ENCODE assay signal across 8 mouse cellular contexts in genomic region chr2:165486881-165487535, GRCm38 (mm10). TPM values are rescaled to one million over a fixed set of nuclear protein-coding genes. Genes with fewer than 3 reads are reported as not detected.
DNase-seq lines count a peak whose midpoint lies in the region; ATAC-seq and TF ChIP-seq lines count a peak whose summit lies in the region.

No protein-coding gene starts in this region.

- peak; percentile 79 for DNase-seq in NIH3T3 (ENCODE audit: low read depth)
- DNase-seq in lung, adult 18-20 months, result peak; percentile 33 to 39
- peak; percentile 39 for DNase-seq in yolk sac, embryonic 10.5 days (ENCODE audit: low spot score)

- no peak overlapping the region for H3ac ChIP-seq in C2C12 (ENCODE audit: control insufficient read depth, insufficient read length, low read depth)

- 22% methylated on average over 8 of the region's 8 CpGs for WGBS in heart, embryonic 14.5 days
- 27% methylated on average over 8 of the region's 8 CpGs for WGBS in kidney, embryonic 16.5 days

- 0 out of 2 replicates have a peak, but pooled peaks have one; percentile 7 for ATAC-seq in heart, embryonic 14.5 days (ENCODE audit: insufficient number of reproducible peaks, insufficient read depth, low FRiP score, low read depth)
- peak; percentile 37; the same call in 1 of the 2 replicates for ATAC-seq in kidney, embryonic 16.5 days (ENCODE audit: low FRiP score, low TSS enrichment)
- ATAC-seq in neutrophil, adult 5-6 weeks (ENCODE audit: extremely low read depth, insufficient number of reproducible peaks, low FRiP score, poor library complexity, severe bottlenecking), result peak; percentile 30; the same call in 1 of the 2 replicates

- no peaks in the 10 kb centered on the region for H3K9me3 ChIP-seq in heart, embryonic 14.5 days (ENCODE audit: control insufficient read depth, low read length)
- H3K9me3 ChIP-seq in kidney, embryonic 16.5 days (ENCODE audit: low read length), result no peaks in the 10 kb centered on the region

- no peak overlapping the region for H3K27ac ChIP-seq in cortical plate, adult 2 months (ENCODE audit: insufficient read depth, low read length)
- 0 out of 4 replicates have a peak overlapping the region, but pooled peaks of 1 of the 2 experiments have one; percentile 19 for H3K27ac ChIP-seq in heart, embryonic 14.5 days (replicated peaks in 1 of 2; ENCODE audit: control insufficient read depth in 1 of 2, insufficient read depth in 1 of 2, low read depth in 2 of 2, low read length in 2 of 2)
- H3K27ac ChIP-seq in kidney, embryonic 16.5 days (ENCODE audit: low read length), result no peak overlapping the region

- H3K27me3 ChIP-seq in C2C12 (ENCODE audit: control insufficient read depth, insufficient read depth, insufficient read length), result peaks cover 6% of the 10 kb centered on the region
- H3K27me3 ChIP-seq in heart, embryonic 14.5 days (ENCODE audit: control insufficient read depth, insufficient read depth, low read length), result no peaks in the 10 kb centered on the region
- H3K27me3 ChIP-seq in kidney, embryonic 16.5 days (ENCODE audit: insufficient read depth, low read length), result no peaks in the 10 kb centered on the region

- peak; percentile 82 for TF ChIP-seq CTCF in C2C12 (IDR thresholded peaks at IDR 0.05; ENCODE audit: control insufficient read depth, insufficient read depth, insufficient read length)
- TF ChIP-seq CTCF in cortical plate, adult 2 months (IDR thresholded peaks at IDR 0.05; ENCODE audit: extremely low read depth, insufficient read depth, low read length), result peak; percentile 97

- peaks cover 15% of the 10 kb centered on the region for H3K36me3 ChIP-seq in C2C12 (ENCODE audit: control insufficient read depth, insufficient read depth)
- H3K36me3 ChIP-seq in heart, embryonic 14.5 days (ENCODE audit: control insufficient read depth, insufficient read depth, low read length), result peaks cover 28% of the 10 kb centered on the region
- H3K36me3 ChIP-seq in kidney, embryonic 16.5 days (ENCODE audit: insufficient read depth, low read length), result peaks cover 20% of the 10 kb centered on the region

- H3K79me2 ChIP-seq in C2C12 (ENCODE audit: control insufficient read depth, insufficient read depth), result peaks cover 4% of the 10 kb centered on the region

- H3K4me2 ChIP-seq in heart, embryonic 14.5 days (ENCODE audit: low read length), result no peak overlapping the region
- H3K4me2 ChIP-seq in kidney, embryonic 16.5 days (replicated peaks; ENCODE audit: low read depth, low read length), result no peak overlapping the region

- TF ChIP-seq POLR2A in cortical plate, adult 2 months (IDR thresholded peaks at IDR 0.05; ENCODE audit: extremely low read depth, insufficient read depth, low read length), result peak; percentile 27; the same call in 1 of the 2 replicates

- 0 out of 2 replicates have a peak, but pooled peaks cover 2% of the 10 kb centered on the region for H3K4me1 ChIP-seq in cortical plate, adult 2 months (ENCODE audit: control insufficient read depth, insufficient read depth, low read length)
- peaks cover 3% of the 10 kb centered on the region in 2 experiments; a peak in 2 of 4 replicates for H3K4me1 ChIP-seq in heart, embryonic 14.5 days (ENCODE audit: control insufficient read depth in 2 of 2, insufficient read depth in 2 of 2, low read length in 2 of 2)
- H3K4me1 ChIP-seq in kidney, embryonic 16.5 days (ENCODE audit: insufficient read depth, low read length), result peaks cover 2% of the 10 kb centered on the region; the same call in 1 of the 2 replicates

- no peak overlapping the region for H3K4me3 ChIP-seq in C2C12 (ENCODE audit: insufficient read depth, poor library complexity, severe bottlenecking)
- H3K4me3 ChIP-seq in cortical plate, adult 2 months (ENCODE audit: insufficient read depth, low read length), result no peak overlapping the region
- no peak overlapping the region for H3K4me3 ChIP-seq in heart, embryonic 14.5 days (ENCODE audit: control insufficient read depth in 1 of 2, insufficient read depth in 1 of 2, low read depth in 1 of 2, low read length in 2 of 2)
- H3K4me3 ChIP-seq in kidney, embryonic 16.5 days (ENCODE audit: low read length), result no peak overlapping the region

- H3K79me3 ChIP-seq in C2C12 (ENCODE audit: low read depth), result peaks cover under 1% of the 10 kb centered on the region

- no peak overlapping the region for H3K9ac ChIP-seq in heart, embryonic 14.5 days (ENCODE audit: low read length)
- no peak overlapping the region for H3K9ac ChIP-seq in kidney, embryonic 16.5 days (replicated peaks; ENCODE audit: low read length)

TF ChIP-seq in C2C12, 6 proteins besides CTCF, POLR2A, EP300 and RAD21:
- no peak for TF ChIP-seq FOSL1 (IDR thresholded peaks at IDR 0.05; ENCODE audit: insufficient read depth, low read length, poor library complexity, severe bottlenecking)
- TF ChIP-seq MYOG (IDR thresholded peaks at IDR 0.05; ENCODE audit: control insufficient read depth, extremely low read depth, insufficient read length), result no peak
- no peak for TF ChIP-seq MYOD1 (IDR thresholded peaks at IDR 0.05; ENCODE audit: control insufficient read depth, insufficient read length, low read depth)
- no peak for TF ChIP-seq MAX (IDR thresholded peaks at IDR 0.05)
- no peak for TF ChIP-seq USF1 (IDR thresholded peaks at IDR 0.05; ENCODE audit: low read depth)
- TF ChIP-seq CEBPB (IDR thresholded peaks at IDR 0.05; ENCODE audit: low read depth), result no peak

RNA-seq across cellular contexts. Expression of gene Trp53rka, which starts 6.1 kb away (rescaled TPM):
- 21.8 TPM for polyA plus RNA-seq in C2C12 (2012; fragmentation: generic; extraction: Trizol)
- polyA plus RNA-seq in cortical plate, adult 2 months (2012; rRNA removed), result 25.2 and 26.5 TPM in 2 replicates
- polyA plus RNA-seq in heart, embryonic 14.5 days (2014; fragmentation: Nextera tagmentation; extraction: Ambion mirVana), result 21.4 and 22.7 TPM in 2 replicates
- polyA plus RNA-seq in kidney, embryonic 16.5 days (2015; fragmentation: Nextera tagmentation; extraction: Ambion mirVana), result 37.7 and 38.9 TPM in 2 replicates
- total RNA-seq in neutrophil, adult 5-6 weeks (2017), result 8.6 and 10.4 TPM in 2 replicates

RNA-seq across cellular contexts. Expression of gene Slc13a3, which starts 14.0 kb away (rescaled TPM):
- not detected for polyA plus RNA-seq in C2C12 (2012; fragmentation: generic; extraction: Trizol)
- 14.0 and 16.0 TPM in 2 replicates for polyA plus RNA-seq in cortical plate, adult 2 months (2012; rRNA removed)
- 0.11 and 0.26 TPM in 2 replicates for polyA plus RNA-seq in heart, embryonic 14.5 days (2014; fragmentation: Nextera tagmentation; extraction: Ambion mirVana)
- 4.3 and 4.5 TPM in 2 replicates for polyA plus RNA-seq in kidney, embryonic 16.5 days (2015; fragmentation: Nextera tagmentation; extraction: Ambion mirVana)
- total RNA-seq in neutrophil, adult 5-6 weeks (2017), result not detected in 2 replicates

RNA-seq across cellular contexts. Expression of gene Slc2a10, which starts 16.6 kb away (rescaled TPM):
- polyA plus RNA-seq in C2C12 (2012; fragmentation: generic; extraction: Trizol), result 0.06 TPM
- polyA plus RNA-seq in cortical plate, adult 2 months (2012; rRNA removed), result 1.4 and 1.7 TPM in 2 replicates
- polyA plus RNA-seq in heart, embryonic 14.5 days (2014; fragmentation: Nextera tagmentation; extraction: Ambion mirVana), result 4.0 and 4.2 TPM in 2 replicates
- polyA plus RNA-seq in kidney, embryonic 16.5 days (2015; fragmentation: Nextera tagmentation; extraction: Ambion mirVana), result 8.3 TPM in 2 replicates
- not detected in 2 replicates for total RNA-seq in neutrophil, adult 5-6 weeks (2017)
